Mouse (Mus musculus): ENCODE measurements around the gene Col25a1. TPM values are rescaled to one million over a fixed set of nuclear protein-coding genes. Genes with fewer than 3 reads are reported as not detected.

Col25a1 gene
- polyA plus RNA-seq, 1 experiment from 2014 or later = 4.7 TPM

DNA sequence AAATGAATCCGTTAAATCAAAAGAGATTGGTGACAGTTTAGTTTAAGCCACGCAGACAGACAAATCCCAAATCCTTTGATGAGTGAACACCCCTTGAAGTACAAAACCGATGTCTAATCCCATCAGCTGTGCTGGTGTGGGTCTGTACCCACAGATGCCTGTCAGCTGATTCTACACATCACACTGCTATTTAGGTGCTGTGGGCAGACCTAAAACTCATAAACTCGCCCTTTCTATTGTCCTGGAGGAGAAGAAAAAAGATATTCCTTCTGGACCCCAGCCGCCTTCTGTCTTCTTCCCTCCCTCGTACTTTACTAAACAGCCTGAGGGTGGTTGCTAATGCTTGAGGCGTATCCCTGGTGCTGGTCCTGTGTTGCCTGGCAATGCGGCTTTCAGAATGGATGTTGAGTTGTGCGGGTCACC, 387.2 kb downstream of the Col25a1 start:
- 81% methylated on average over 9 of the region's 9 CpGs for WGBS
- Histone ChIP-seq H3K4me2 (ENCODE audit: low read length) (no peak overlapping the region), H3K9me3 (ENCODE audit: control insufficient read depth, low read length) (no peaks in the 10 kb centered on the region), H3K4me3 (ENCODE audit: low read depth, low read length) (no peak overlapping the region), H3K27me3 (replicated peaks; ENCODE audit: control insufficient read depth, insufficient read depth, low read length) (no peaks in the 10 kb centered on the region), H3K27ac (ENCODE audit: low read depth) (no peak overlapping the region), H3K36me3 (ENCODE audit: control insufficient read depth, insufficient read depth, low read length) (no peaks in the 10 kb centered on the region), H3K9ac (ENCODE audit: low read length) (no peak overlapping the region), H3K4me1 (replicated peaks; ENCODE audit: control insufficient read depth, insufficient read depth, low read length) (no peaks in the 10 kb centered on the region; the same call in 1 of the 2 replicates)
- ATAC-seq (replicated peaks; ENCODE audit: low FRiP score, low TSS enrichment, low read depth) = no peak
- peak; percentile 37 for DNase-seq (ENCODE audit: low spot score)

DNA sequence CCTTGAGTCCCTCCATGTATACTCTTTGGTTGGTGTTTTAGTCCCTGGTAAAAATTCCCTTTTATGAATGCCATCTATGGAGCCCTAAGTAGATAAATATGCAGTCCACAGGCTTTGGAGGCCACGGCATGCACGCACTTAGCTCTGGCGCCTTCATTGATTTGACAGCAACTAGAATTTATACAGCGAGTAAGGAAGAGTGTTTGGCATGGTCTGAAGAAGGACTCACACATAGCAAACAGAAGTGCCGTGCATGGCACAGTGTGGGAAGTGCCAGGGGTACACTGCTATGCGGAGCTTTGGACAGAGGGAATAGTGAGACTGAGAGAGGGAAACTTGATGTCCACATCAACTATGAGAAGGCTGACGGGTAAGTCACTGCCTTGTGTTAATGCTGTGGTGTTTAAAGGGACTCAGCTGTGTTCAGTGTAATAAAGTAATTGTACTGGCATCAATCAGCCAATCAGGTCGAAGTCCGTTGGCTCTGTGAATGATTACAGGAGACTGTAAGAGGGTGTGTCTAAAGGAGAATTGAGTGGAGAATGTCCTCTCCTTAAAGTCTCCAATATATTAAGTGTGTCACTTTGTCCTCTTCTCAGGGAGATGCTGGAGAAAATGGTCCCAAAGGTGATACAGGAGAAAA, 390.7 kb downstream of the Col25a1 start:
- no peaks in the 10 kb centered on the region for H3K36me3 ChIP-seq (ENCODE audit: control insufficient read depth, insufficient read depth, low read length)
- H3K9ac ChIP-seq (ENCODE audit: low read length) = no peak overlapping the region
- WGBS = 79% methylated on average over 9 of the region's 9 CpGs
- ATAC-seq (replicated peaks; ENCODE audit: low FRiP score, low TSS enrichment, low read depth) (peak; percentile 77), DNase-seq (ENCODE audit: low spot score) (peak; percentile 51)
- H3K4me2 ChIP-seq (ENCODE audit: low read length) = no peak overlapping the region
- H3K4me1 ChIP-seq (replicated peaks; ENCODE audit: control insufficient read depth, insufficient read depth, low read length) = no peaks in the 10 kb centered on the region; the same call in 1 of the 2 replicates
- no peaks in the 10 kb centered on the region for H3K27me3 ChIP-seq (replicated peaks; ENCODE audit: control insufficient read depth, insufficient read depth, low read length)
- no peak overlapping the region for H3K4me3 ChIP-seq (ENCODE audit: low read depth, low read length)
- H3K9me3 ChIP-seq (ENCODE audit: control insufficient read depth, low read length) = no peaks in the 10 kb centered on the region
- no peak overlapping the region for H3K27ac ChIP-seq (ENCODE audit: low read depth)

DNA sequence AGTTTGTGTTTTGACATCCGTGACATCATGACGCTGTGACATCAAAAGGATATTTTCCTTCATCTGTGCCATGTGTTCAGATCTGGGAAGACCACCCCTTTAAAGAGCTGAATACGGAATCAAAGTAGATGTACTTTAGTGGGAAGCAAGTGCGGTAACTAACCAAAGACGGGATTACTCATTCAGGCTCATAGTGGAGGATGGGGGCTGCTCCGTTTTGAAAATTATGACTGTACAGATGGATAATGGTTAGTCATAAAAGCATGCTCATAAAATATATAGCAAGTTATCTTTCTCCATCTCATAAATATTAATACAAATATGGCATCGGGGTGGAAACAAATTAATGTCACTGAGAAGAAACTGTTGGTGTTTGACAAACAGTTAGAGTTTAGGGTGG, 391.7 kb downstream of the Col25a1 start:
- no peak overlapping the region for H3K4me3 ChIP-seq (ENCODE audit: low read depth, low read length)
- WGBS = 81% methylated on average over 7 of the region's 7 CpGs
- ATAC-seq (replicated peaks; ENCODE audit: low FRiP score, low TSS enrichment, low read depth) = no peak

DNA sequence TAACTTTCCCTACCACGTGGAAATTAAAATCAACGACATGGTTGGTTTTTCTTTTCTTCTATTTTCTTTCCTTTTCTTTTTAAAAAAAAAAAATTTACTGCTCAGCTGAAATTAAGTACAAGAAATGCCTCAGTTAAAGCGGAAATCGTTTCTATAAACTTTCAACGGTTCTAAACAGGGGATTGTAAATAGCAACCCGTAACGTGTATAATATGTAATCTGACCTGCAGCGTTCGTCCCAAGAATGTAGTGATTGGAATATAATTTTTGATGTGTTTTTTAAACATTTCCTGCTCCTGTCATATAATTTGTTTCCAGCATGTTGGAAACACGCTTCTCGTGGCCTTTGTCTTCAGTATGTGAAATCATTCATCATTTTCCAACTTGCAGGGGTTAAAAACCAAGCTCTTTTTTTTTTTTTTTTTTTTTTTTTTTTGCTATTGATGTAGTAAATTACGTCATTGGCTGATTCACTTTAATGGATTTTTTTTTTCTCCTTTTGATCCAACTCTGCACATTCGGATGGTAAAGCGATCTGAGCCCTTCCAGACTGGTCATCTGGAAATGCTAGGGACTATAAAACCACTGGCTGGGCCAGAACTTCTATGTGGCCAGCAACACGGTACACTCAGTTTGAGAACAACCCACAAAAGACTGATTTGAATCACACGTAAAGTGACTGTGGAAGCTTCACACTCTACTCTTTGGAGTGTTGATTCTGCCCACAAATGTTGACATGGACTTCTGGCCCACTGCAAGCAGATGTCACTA, 393.3 kb downstream of the Col25a1 start:
- DNase-seq (ENCODE audit: low spot score) (peak; percentile 51), ATAC-seq (replicated peaks; ENCODE audit: low FRiP score, low TSS enrichment, low read depth) (no peak)
- Histone ChIP-seq H3K4me1 (replicated peaks; ENCODE audit: control insufficient read depth, insufficient read depth, low read length) (no peaks in the 10 kb centered on the region; the same call in 1 of the 2 replicates), H3K4me3 (ENCODE audit: low read depth, low read length) (no peak overlapping the region), H3K9me3 (ENCODE audit: control insufficient read depth, low read length) (no peaks in the 10 kb centered on the region), H3K4me2 (ENCODE audit: low read length) (no peak overlapping the region), H3K27ac (ENCODE audit: low read depth) (no peak overlapping the region), H3K9ac (ENCODE audit: low read length) (no peak overlapping the region), H3K27me3 (replicated peaks; ENCODE audit: control insufficient read depth, insufficient read depth, low read length) (no peaks in the 10 kb centered on the region), H3K36me3 (ENCODE audit: control insufficient read depth, insufficient read depth, low read length) (no peaks in the 10 kb centered on the region)
- 55% methylated on average over 16 of the region's 16 CpGs for WGBS

More for the DNA sequence above, 391.7 kb downstream of the Col25a1 start:
- DNase-seq (ENCODE audit: low spot score) = peak; percentile 0
- Histone ChIP-seq H3K9me3 (ENCODE audit: control insufficient read depth, low read length) (no peaks in the 10 kb centered on the region), H3K9ac (ENCODE audit: low read length) (no peak overlapping the region), H3K4me1 (replicated peaks; ENCODE audit: control insufficient read depth, insufficient read depth, low read length) (no peaks in the 10 kb centered on the region; the same call in 1 of the 2 replicates), H3K27me3 (replicated peaks; ENCODE audit: control insufficient read depth, insufficient read depth, low read length) (no peaks in the 10 kb centered on the region), H3K36me3 (ENCODE audit: control insufficient read depth, insufficient read depth, low read length) (no peaks in the 10 kb centered on the region), H3K4me2 (ENCODE audit: low read length) (no peak overlapping the region), H3K27ac (ENCODE audit: low read depth) (no peak overlapping the region)

DNA sequence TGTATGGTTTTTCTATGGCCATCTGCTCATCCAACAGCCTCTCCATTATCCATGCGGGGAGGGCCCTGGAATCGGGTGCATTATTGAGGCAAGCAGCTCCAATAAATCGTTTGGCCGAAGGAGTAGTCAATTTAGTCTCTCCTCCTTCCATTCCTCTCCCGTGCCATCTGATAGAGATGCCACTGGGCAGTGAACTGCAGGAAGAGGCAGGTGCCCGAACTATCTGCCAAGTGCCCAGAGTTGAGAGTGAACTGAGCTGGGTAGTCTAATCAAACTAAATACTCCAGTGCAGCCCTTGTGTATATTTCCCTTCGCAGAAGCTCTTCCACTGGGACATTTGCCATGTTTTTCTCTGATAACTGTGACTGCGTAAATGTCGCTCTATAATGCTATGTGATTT, 403.7 kb downstream of the Col25a1 start:
- H3K4me3 ChIP-seq (ENCODE audit: low read depth, low read length) = no peak overlapping the region
- no peak overlapping the region for H3K4me2 ChIP-seq (ENCODE audit: low read length)
- H3K27ac ChIP-seq (ENCODE audit: low read depth) = no peak overlapping the region
- DNase-seq (ENCODE audit: low spot score) = peak; percentile 34
- no peaks in the 10 kb centered on the region for H3K27me3 ChIP-seq (replicated peaks; ENCODE audit: control insufficient read depth, insufficient read depth, low read length)
- 85% methylated on average over 9 of the region's 9 CpGs for WGBS
- H3K9ac ChIP-seq (ENCODE audit: low read length) = no peak overlapping the region
- no peaks in the 10 kb centered on the region for H3K4me1 ChIP-seq (replicated peaks; ENCODE audit: control insufficient read depth, insufficient read depth, low read length)
- H3K36me3 ChIP-seq (ENCODE audit: control insufficient read depth, insufficient read depth, low read length) = no peaks in the 10 kb centered on the region
- H3K9me3 ChIP-seq (ENCODE audit: control insufficient read depth, low read length) = no peaks in the 10 kb centered on the region
- ATAC-seq (replicated peaks; ENCODE audit: low FRiP score, low TSS enrichment, low read depth) = no peak

DNA sequence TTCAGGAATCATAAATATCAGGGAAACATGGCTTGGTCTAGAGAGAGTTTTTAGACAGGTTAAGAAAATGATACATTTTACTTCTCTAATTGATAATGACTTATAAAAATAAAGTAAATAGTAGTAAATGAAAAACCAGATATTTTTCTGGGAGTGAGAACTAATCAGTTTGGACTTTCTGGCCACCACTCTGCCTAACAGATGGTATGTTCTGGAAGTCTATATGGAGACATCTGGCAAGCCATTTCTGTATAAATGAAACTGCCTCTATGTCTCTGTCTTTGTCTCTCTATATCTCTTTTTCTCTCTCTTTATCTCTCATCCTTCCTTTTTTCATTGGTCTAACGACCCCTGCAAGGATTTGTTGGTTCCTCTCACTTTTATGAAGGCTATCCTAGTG, 410.2 kb downstream of the Col25a1 start:
- Histone ChIP-seq H3K9me3 (ENCODE audit: control insufficient read depth, low read length) (no peaks in the 10 kb centered on the region), H3K9ac (ENCODE audit: low read length) (no peak overlapping the region), H3K36me3 (ENCODE audit: control insufficient read depth, insufficient read depth, low read length) (no peaks in the 10 kb centered on the region), H3K27me3 (replicated peaks; ENCODE audit: control insufficient read depth, insufficient read depth, low read length) (no peaks in the 10 kb centered on the region), H3K4me1 (replicated peaks; ENCODE audit: control insufficient read depth, insufficient read depth, low read length) (no peaks in the 10 kb centered on the region), H3K4me3 (ENCODE audit: low read depth, low read length) (no peak overlapping the region), H3K4me2 (ENCODE audit: low read length) (no peak overlapping the region), H3K27ac (ENCODE audit: low read depth) (no peak overlapping the region)
- ATAC-seq (replicated peaks; ENCODE audit: low FRiP score, low TSS enrichment, low read depth) = no peak
- 69% methylated on average over 1 of the region's 1 CpGs for WGBS
- no peak for DNase-seq (ENCODE audit: low spot score)

DNA sequence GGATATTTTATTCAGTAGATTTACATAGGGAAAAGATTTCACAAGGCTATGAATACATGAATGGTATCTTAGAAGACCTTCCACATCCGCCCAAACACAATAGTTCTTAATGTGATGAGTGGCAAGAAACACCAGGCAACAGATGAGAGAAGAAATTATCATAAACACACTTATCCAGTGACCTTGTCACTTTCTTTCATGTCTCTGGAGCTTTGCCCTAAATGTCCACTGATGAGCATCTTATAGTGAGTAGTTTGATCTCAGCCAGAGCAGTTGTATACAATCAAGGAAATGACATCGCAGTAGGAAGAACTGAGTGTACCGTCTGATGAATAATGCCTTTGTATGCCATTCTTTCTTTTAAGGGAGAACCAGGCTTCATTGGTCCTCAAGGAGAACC, 414.7 kb downstream of the Col25a1 start:
- H3K9me3 ChIP-seq (ENCODE audit: control insufficient read depth, low read length) = no peaks in the 10 kb centered on the region
- H3K27me3 ChIP-seq (replicated peaks; ENCODE audit: control insufficient read depth, insufficient read depth, low read length) = 0 out of 2 replicates have a peak, but pooled peaks cover 4% of the 10 kb centered on the region
- no peak overlapping the region for H3K4me2 ChIP-seq (ENCODE audit: low read length)
- H3K36me3 ChIP-seq (ENCODE audit: control insufficient read depth, insufficient read depth, low read length) = no peaks in the 10 kb centered on the region
- DNase-seq (ENCODE audit: low spot score) (no peak), ATAC-seq (replicated peaks; ENCODE audit: low FRiP score, low TSS enrichment, low read depth) (no peak)
- no peak overlapping the region for H3K4me3 ChIP-seq (ENCODE audit: low read depth, low read length)
- no peaks in the 10 kb centered on the region for H3K4me1 ChIP-seq (replicated peaks; ENCODE audit: control insufficient read depth, insufficient read depth, low read length)
- no peak overlapping the region for H3K9ac ChIP-seq (ENCODE audit: low read length)
- WGBS = 83% methylated on average over 3 of the region's 3 CpGs
- no peak overlapping the region for H3K27ac ChIP-seq (ENCODE audit: low read depth)

DNA sequence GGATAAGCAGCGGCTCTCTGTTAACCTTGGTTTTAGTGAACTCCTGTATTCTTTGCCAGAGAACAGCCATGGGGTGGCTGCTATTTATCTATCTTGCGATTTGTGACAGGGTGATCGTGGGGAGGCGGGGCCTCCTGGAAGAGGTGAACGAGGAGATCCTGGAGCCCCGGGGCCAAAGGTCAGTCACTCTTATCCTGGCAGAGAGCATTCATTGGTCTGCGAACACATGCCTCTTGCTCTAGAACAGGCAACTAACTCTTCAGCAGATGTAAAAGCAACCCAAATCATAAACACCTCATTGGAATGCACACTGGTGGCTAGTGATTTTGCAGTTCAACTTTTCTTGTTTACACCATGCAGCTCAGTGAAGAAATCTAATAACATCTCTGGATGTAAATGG, 417.8 kb downstream of the Col25a1 start:
- Histone ChIP-seq H3K9ac (ENCODE audit: low read length) (no peak overlapping the region), H3K4me3 (ENCODE audit: low read depth, low read length) (no peak overlapping the region), H3K27ac (ENCODE audit: low read depth) (no peak overlapping the region), H3K36me3 (ENCODE audit: control insufficient read depth, insufficient read depth, low read length) (no peaks in the 10 kb centered on the region), H3K4me2 (ENCODE audit: low read length) (no peak overlapping the region), H3K9me3 (ENCODE audit: control insufficient read depth, low read length) (no peaks in the 10 kb centered on the region), H3K4me1 (replicated peaks; ENCODE audit: control insufficient read depth, insufficient read depth, low read length) (no peaks in the 10 kb centered on the region), H3K27me3 (replicated peaks; ENCODE audit: control insufficient read depth, insufficient read depth, low read length) (peaks cover 12% of the 10 kb centered on the region; the same call in 1 of the 2 replicates)
- DNase-seq (ENCODE audit: low spot score) (no peak), ATAC-seq (replicated peaks; ENCODE audit: low FRiP score, low TSS enrichment, low read depth) (no peak)
- WGBS = 74% methylated on average over 7 of the region's 7 CpGs
